Mouse (Mus musculus): ENCODE results near the gene Rdh5. TPM values are rescaled to one million over a fixed set of nuclear protein-coding genes. Genes with fewer than 3 reads are reported as not detected.

The Rdh5 gene
- total RNA-seq (2014; rRNA removed; ENCODE audit: low replicate concordance) (7.6 and 14.3 TPM in 2 replicates), polyA plus RNA-seq (2015; fragmentation: Nextera tagmentation; extraction: Ambion mirVana) (9.3 and 11.1 TPM in 2 replicates)

GRCm38 (mm10) chr10:128922822-128923012, at the start of gene Rdh5:
Gene Rdh5, minus strand, starts transcription at chr10:128922888.
- peaks cover 21% of the 10 kb centered on the region for H3K4me1 ChIP-seq (ENCODE audit: control insufficient read depth, insufficient read depth)
- WGBS, result 15% methylated on average over 1 of the region's 1 CpGs
- TF ChIP-seq CTCF (IDR thresholded peaks at IDR 0.05; ENCODE audit: low read depth), result no peak
- TF ChIP-seq EP300 (IDR thresholded peaks at IDR 0.05; ENCODE audit: low read depth), result no peak
- DNase-seq (ENCODE audit: low spot score), result no peak
- peak within 1 kb of the TSS; percentile 91 for H3K27ac ChIP-seq (ENCODE audit: low read depth)
- peak within 1 kb of the TSS; percentile 75 for H3K4me2 ChIP-seq (ENCODE audit: low read depth, low read length)
- H3K9me3 ChIP-seq (replicated peaks; ENCODE audit: control insufficient read depth, low read length), result no peaks in the 10 kb centered on the region
- no peak for ATAC-seq (ENCODE audit: insufficient read depth, low read depth)
- no peaks in the 10 kb centered on the region for H3K27me3 ChIP-seq (ENCODE audit: control insufficient read depth, insufficient read depth, low read length)
- H3K36me3 ChIP-seq (replicated peaks; ENCODE audit: control insufficient read depth, insufficient read depth, low read length), result peaks cover 5% of the 10 kb centered on the region; the same call in 1 of the 2 replicates
- peak within 1 kb of the TSS; percentile 66 for H3K4me3 ChIP-seq (ENCODE audit: low read depth, low read length)
- H3K9ac ChIP-seq (replicated peaks; ENCODE audit: low read depth, low read length), result peak within 1 kb of the TSS; percentile 66

GRCm38 (mm10) chr10:128970740-128971250, 48.1 kb upstream of the Rdh5 start:
- WGBS, result 29% methylated on average over 1 of the region's 1 CpGs

GRCm38 (mm10) chr10:128968341-128968749, 45.7 kb upstream of the Rdh5 start:
- no peak overlapping the region for H3K9ac ChIP-seq (replicated peaks; ENCODE audit: low read depth, low read length)
- no peaks in the 10 kb centered on the region for H3K9me3 ChIP-seq (replicated peaks; ENCODE audit: control insufficient read depth, low read length)
- H3K27me3 ChIP-seq (ENCODE audit: control insufficient read depth, insufficient read depth, low read length), result no peaks in the 10 kb centered on the region
- no peak overlapping the region for H3K4me3 ChIP-seq (ENCODE audit: low read depth, low read length)
- ATAC-seq (ENCODE audit: insufficient read depth, low read depth), result no peak
- DNase-seq (ENCODE audit: low spot score), result no peak
- H3K36me3 ChIP-seq (replicated peaks; ENCODE audit: control insufficient read depth, insufficient read depth, low read length), result no peaks in the 10 kb centered on the region
- H3K27ac ChIP-seq (ENCODE audit: low read depth), result no peak overlapping the region
- WGBS, result 23% methylated on average over 1 of the region's 1 CpGs
- H3K4me2 ChIP-seq (ENCODE audit: low read depth, low read length), result no peak overlapping the region
- H3K4me1 ChIP-seq (ENCODE audit: control insufficient read depth, insufficient read depth), result no peaks in the 10 kb centered on the region
- no peak for TF ChIP-seq CTCF (IDR thresholded peaks at IDR 0.05; ENCODE audit: low read depth)
- no peak for TF ChIP-seq EP300 (IDR thresholded peaks at IDR 0.05; ENCODE audit: low read depth)

More at GRCm38 (mm10) chr10:128970740-128971250, 48.1 kb upstream of the Rdh5 start:
- Histone ChIP-seq H3K36me3 (replicated peaks; ENCODE audit: control insufficient read depth, insufficient read depth, low read length) (no peaks in the 10 kb centered on the region), H3K9me3 (replicated peaks; ENCODE audit: control insufficient read depth, low read length) (no peaks in the 10 kb centered on the region), H3K9ac (replicated peaks; ENCODE audit: low read depth, low read length) (no peak overlapping the region), H3K27ac (ENCODE audit: low read depth) (no peak overlapping the region), H3K4me3 (ENCODE audit: low read depth, low read length) (no peak overlapping the region), H3K4me2 (ENCODE audit: low read depth, low read length) (no peak overlapping the region), H3K27me3 (ENCODE audit: control insufficient read depth, insufficient read depth, low read length) (no peaks in the 10 kb centered on the region), H3K4me1 (ENCODE audit: control insufficient read depth, insufficient read depth) (no peaks in the 10 kb centered on the region)
- ATAC-seq (ENCODE audit: insufficient read depth, low read depth) (no peak), DNase-seq (ENCODE audit: low spot score) (no peak)
- TF ChIP-seq EP300 (IDR thresholded peaks at IDR 0.05; ENCODE audit: low read depth) (no peak), CTCF (IDR thresholded peaks at IDR 0.05; ENCODE audit: low read depth) (no peak)

- DNase-seq (ENCODE audit: low spot score), result no peak
- Histone ChIP-seq H3K9me3 (replicated peaks; ENCODE audit: control insufficient read depth, low read length) (no peaks in the 10 kb centered on the region), H3K9ac (replicated peaks; ENCODE audit: low read depth, low read length) (no peak overlapping the region), H3K4me2 (ENCODE audit: low read depth, low read length) (no peak overlapping the region), H3K27me3 (ENCODE audit: control insufficient read depth, insufficient read depth, low read length) (no peaks in the 10 kb centered on the region), H3K4me3 (ENCODE audit: low read depth, low read length) (no peak overlapping the region), H3K4me1 (ENCODE audit: control insufficient read depth, insufficient read depth) (no peaks in the 10 kb centered on the region), H3K27ac (ENCODE audit: low read depth) (no peak overlapping the region), H3K36me3 (replicated peaks; ENCODE audit: control insufficient read depth, insufficient read depth, low read length) (no peaks in the 10 kb centered on the region)
- WGBS, result 74% methylated on average over 6 of the region's 6 CpGs
- no peak for ATAC-seq (ENCODE audit: insufficient read depth, low read depth)
- TF ChIP-seq EP300 (IDR thresholded peaks at IDR 0.05; ENCODE audit: low read depth), result no peak
- no peak for TF ChIP-seq CTCF (IDR thresholded peaks at IDR 0.05; ENCODE audit: low read depth)
These were observed 43.2 kb upstream of the Rdh5 start for GRCm38 (mm10) chr10:128965871-128966270.

GRCm38 (mm10) chr10:128964961-128965360, 42.3 kb upstream of the Rdh5 start:
- no peaks in the 10 kb centered on the region for H3K9me3 ChIP-seq (replicated peaks; ENCODE audit: control insufficient read depth, low read length)
- H3K36me3 ChIP-seq (replicated peaks; ENCODE audit: control insufficient read depth, insufficient read depth, low read length), result no peaks in the 10 kb centered on the region
- DNase-seq (ENCODE audit: low spot score) (no peak), ATAC-seq (ENCODE audit: insufficient read depth, low read depth) (no peak)
- H3K27ac ChIP-seq (ENCODE audit: low read depth), result no peak overlapping the region
- H3K9ac ChIP-seq (replicated peaks; ENCODE audit: low read depth, low read length), result no peak overlapping the region
- TF ChIP-seq EP300 (IDR thresholded peaks at IDR 0.05; ENCODE audit: low read depth), result no peak
- no peak for TF ChIP-seq CTCF (IDR thresholded peaks at IDR 0.05; ENCODE audit: low read depth)
- no peak overlapping the region for H3K4me2 ChIP-seq (ENCODE audit: low read depth, low read length)
- H3K4me3 ChIP-seq (ENCODE audit: low read depth, low read length), result no peak overlapping the region
- H3K27me3 ChIP-seq (ENCODE audit: control insufficient read depth, insufficient read depth, low read length), result no peaks in the 10 kb centered on the region
- WGBS, result 81% methylated on average over 2 of the region's 2 CpGs
- no peaks in the 10 kb centered on the region for H3K4me1 ChIP-seq (ENCODE audit: control insufficient read depth, insufficient read depth)

Data from heart, postnatal 0 days (tissue).